27 mouse cellular contexts compared by ENCODE assay signal in genomic region chr8:113809929-113810328, GRCm38 (mm10). TPM values are rescaled to one million over a fixed set of nuclear protein-coding genes. Genes with fewer than 3 reads are reported as not detected.
DNase-seq lines count a peak whose midpoint lies in the region; ATAC-seq and TF ChIP-seq lines count a peak whose summit lies in the region.
"Had no signal": no experiment of that assay in that cellular context is flagged by ENCODE, and none has a peak within 500 bp of the region (broad histone marks: within the 10 kb centered on the region; RNA-seq: fewer than 3 reads in every experiment).

No protein-coding gene starts in this region.

- no peaks in the 10 kb centered on the region for H3K27me3 ChIP-seq in hindbrain, embryonic 11.5 days (ENCODE audit: control insufficient read depth, insufficient read depth, low read length)
- H3K27me3 ChIP-seq in hindbrain, embryonic 12.5 days: no peaks in the 10 kb centered on the region
- no peaks in the 10 kb centered on the region for H3K27me3 ChIP-seq in kidney, postnatal 0 days (ENCODE audit: insufficient read depth, low read length)
- no peaks in the 10 kb centered on the region for H3K27me3 ChIP-seq in midbrain, postnatal 0 days (ENCODE audit: insufficient read depth, low read length)
- no peaks in the 10 kb centered on the region for H3K27me3 ChIP-seq in midbrain, embryonic 13.5 days
- H3K27me3 ChIP-seq: embryonic facial prominence, embryonic 15.5 days; heart, embryonic 13.5 days; hindbrain, embryonic 15.5 days; liver, embryonic 15.5 days; midbrain, embryonic 12.5 days; neural tube, embryonic 12.5 days had no signal

- DNase-seq in hindbrain, embryonic 11.5 days (ENCODE audit: low spot score): peak; percentile 0
- DNase-seq in kidney, postnatal 0 days (ENCODE audit: low spot score): peak; percentile 65
- no peak for DNase-seq in kidney, adult 11 months
- peak; percentile 0 for DNase-seq in midbrain, postnatal 0 days (ENCODE audit: low spot score)
- DNase-seq in layer of hippocampus, postnatal 10 days (ENCODE audit: low spot score in 2 of 2): no peak
- DNase-seq: adrenal gland, postnatal 14 days; cerebellum, adult 9-10 months; gastrocnemius, postnatal 14 days; heart, adult 18-20 months; heart, postnatal 14 days; layer of hippocampus, adult 9-11 months; liver; right cerebral cortex, postnatal 25 days; spleen, adult 18-20 months had no signal

- no peak overlapping the region for H3K9ac ChIP-seq in hindbrain, embryonic 11.5 days (ENCODE audit: low read depth, low read length)
- no peak overlapping the region for H3K9ac ChIP-seq in hindbrain, embryonic 12.5 days
- no peak overlapping the region for H3K9ac ChIP-seq in kidney, postnatal 0 days (ENCODE audit: low read depth, low read length)
- H3K9ac ChIP-seq in midbrain, postnatal 0 days (replicated peaks; ENCODE audit: low read length, poor library complexity, severe bottlenecking): no peak overlapping the region
- H3K9ac ChIP-seq in midbrain, embryonic 13.5 days (replicated peaks): no peak overlapping the region
- H3K9ac ChIP-seq: embryonic facial prominence, embryonic 15.5 days; heart, embryonic 13.5 days; hindbrain, embryonic 15.5 days; liver, embryonic 15.5 days; midbrain, embryonic 12.5 days; neural tube, embryonic 12.5 days had no signal

- ATAC-seq in hindbrain, embryonic 11.5 days (ENCODE audit: low FRiP score): no peak
- ATAC-seq in hindbrain, embryonic 12.5 days (ENCODE audit: low FRiP score): no peak
- ATAC-seq in kidney, postnatal 0 days (replicated peaks; ENCODE audit: low FRiP score, low read depth): 0 out of 2 replicates have a peak, but pooled peaks have one; percentile 46
- ATAC-seq in midbrain, postnatal 0 days (ENCODE audit: low FRiP score): no peak
- no peak for ATAC-seq in midbrain, embryonic 13.5 days
- ATAC-seq: forebrain, embryonic 16.5 days; intestine, embryonic 16.5 days had no signal

- TF ChIP-seq CTCF in kidney, postnatal 0 days (IDR thresholded peaks at IDR 0.05; ENCODE audit: low read depth): no peak
- TF ChIP-seq CTCF in midbrain, postnatal 0 days (IDR thresholded peaks at IDR 0.05): no peak

- H3K4me2 ChIP-seq in hindbrain, embryonic 11.5 days (replicated peaks; ENCODE audit: low read depth, low read length): no peak overlapping the region
- no peak overlapping the region for H3K4me2 ChIP-seq in hindbrain, embryonic 12.5 days (replicated peaks)
- H3K4me2 ChIP-seq in kidney, postnatal 0 days (ENCODE audit: low read length): no peak overlapping the region
- no peak overlapping the region for H3K4me2 ChIP-seq in midbrain, postnatal 0 days (ENCODE audit: low read depth, low read length, poor library complexity, severe bottlenecking)
- no peak overlapping the region for H3K4me2 ChIP-seq in midbrain, embryonic 13.5 days (replicated peaks)
- H3K4me2 ChIP-seq: embryonic facial prominence, embryonic 15.5 days; heart, embryonic 13.5 days; hindbrain, embryonic 15.5 days; liver, embryonic 15.5 days; midbrain, embryonic 12.5 days; neural tube, embryonic 12.5 days had no signal

- no peak overlapping the region for H3K4me3 ChIP-seq in hindbrain, embryonic 11.5 days (ENCODE audit: low read depth, low read length)
- no peak overlapping the region for H3K4me3 ChIP-seq in hindbrain, embryonic 12.5 days
- no peak overlapping the region for H3K4me3 ChIP-seq in kidney, postnatal 0 days (replicated peaks; ENCODE audit: low read depth, low read length)
- H3K4me3 ChIP-seq in midbrain, postnatal 0 days (ENCODE audit: low read depth, low read length): no peak overlapping the region
- H3K4me3 ChIP-seq in midbrain, embryonic 13.5 days (replicated peaks): no peak overlapping the region
- H3K4me3 ChIP-seq: embryonic facial prominence, embryonic 15.5 days; heart, embryonic 13.5 days; hindbrain, embryonic 15.5 days; left cerebral cortex, adult 2 months; liver, embryonic 15.5 days; midbrain, embryonic 12.5 days; neural tube, embryonic 12.5 days had no signal

- H3K9me3 ChIP-seq in hindbrain, embryonic 11.5 days (ENCODE audit: control insufficient read depth, low read length): no peaks in the 10 kb centered on the region
- no peaks in the 10 kb centered on the region for H3K9me3 ChIP-seq in hindbrain, embryonic 12.5 days (replicated peaks)
- no peaks in the 10 kb centered on the region for H3K9me3 ChIP-seq in kidney, postnatal 0 days (replicated peaks; ENCODE audit: low read length)
- H3K9me3 ChIP-seq in midbrain, postnatal 0 days (ENCODE audit: low read length): no peaks in the 10 kb centered on the region
- no peaks in the 10 kb centered on the region; the same call in 1 of the 2 replicates for H3K9me3 ChIP-seq in midbrain, embryonic 13.5 days
- H3K9me3 ChIP-seq: embryonic facial prominence, embryonic 15.5 days; hindbrain, embryonic 15.5 days; liver, embryonic 15.5 days; neural tube, embryonic 12.5 days had no signal

- H3K4me1 ChIP-seq in hindbrain, embryonic 11.5 days (replicated peaks; ENCODE audit: control insufficient read depth, insufficient read depth, low read length): no peaks in the 10 kb centered on the region
- H3K4me1 ChIP-seq in hindbrain, embryonic 12.5 days: no peaks in the 10 kb centered on the region
- H3K4me1 ChIP-seq in kidney, postnatal 0 days (replicated peaks; ENCODE audit: insufficient read depth, low read length): no peaks in the 10 kb centered on the region
- H3K4me1 ChIP-seq in midbrain, postnatal 0 days (ENCODE audit: insufficient read depth, low read length): no peaks in the 10 kb centered on the region; the same call in 1 of the 2 replicates
- peaks cover 5% of the 10 kb centered on the region; the same call in 1 of the 2 replicates for H3K4me1 ChIP-seq in midbrain, embryonic 13.5 days (replicated peaks)
- H3K4me1 ChIP-seq: embryonic facial prominence, embryonic 15.5 days; heart, embryonic 13.5 days; hindbrain, embryonic 15.5 days; liver, embryonic 15.5 days; neural tube, embryonic 12.5 days had no signal

- 80% methylated on average over 5 of the region's 5 CpGs for WGBS in hindbrain, embryonic 11.5 days
- WGBS in hindbrain, embryonic 12.5 days: 79% methylated on average over 5 of the region's 5 CpGs
- 31% methylated on average over 5 of the region's 5 CpGs for WGBS in kidney, postnatal 0 days
- WGBS in midbrain, postnatal 0 days: 75% methylated on average over 5 of the region's 5 CpGs
- 82% methylated on average over 5 of the region's 5 CpGs for WGBS in midbrain, embryonic 13.5 days

- H3K27ac ChIP-seq in hindbrain, embryonic 11.5 days (ENCODE audit: low read depth, low read length): no peak overlapping the region
- H3K27ac ChIP-seq in hindbrain, embryonic 12.5 days: no peak overlapping the region
- H3K27ac ChIP-seq in kidney, postnatal 0 days: no peak overlapping the region
- H3K27ac ChIP-seq in midbrain, postnatal 0 days (ENCODE audit: low read depth, low read length): no peak overlapping the region
- no peak overlapping the region for H3K27ac ChIP-seq in midbrain, embryonic 13.5 days
- H3K27ac ChIP-seq: embryonic facial prominence, embryonic 15.5 days; heart, embryonic 13.5 days; hindbrain, embryonic 15.5 days; left cerebral cortex, adult 2 months; liver, embryonic 15.5 days; midbrain, embryonic 12.5 days; neural tube, embryonic 12.5 days had no signal

- H3K36me3 ChIP-seq in hindbrain, embryonic 11.5 days (ENCODE audit: control insufficient read depth, insufficient read depth, low read length): no peaks in the 10 kb centered on the region
- no peaks in the 10 kb centered on the region for H3K36me3 ChIP-seq in hindbrain, embryonic 12.5 days
- H3K36me3 ChIP-seq in kidney, postnatal 0 days (ENCODE audit: insufficient read depth, low read length): no peaks in the 10 kb centered on the region
- no peaks in the 10 kb centered on the region for H3K36me3 ChIP-seq in midbrain, postnatal 0 days (ENCODE audit: insufficient read depth, low read length)
- no peaks in the 10 kb centered on the region for H3K36me3 ChIP-seq in midbrain, embryonic 13.5 days
- H3K36me3 ChIP-seq: embryonic facial prominence, embryonic 15.5 days; heart, embryonic 13.5 days; hindbrain, embryonic 15.5 days; liver, embryonic 15.5 days; midbrain, embryonic 12.5 days; neural tube, embryonic 12.5 days had no signal

RNA-seq across cellular contexts. Expression of gene Adamts18, which starts 38.6 kb away (rescaled TPM):
- 0.25 and 0.97 TPM in 2 replicates for polyA plus RNA-seq in hindbrain, embryonic 11.5 days (2014; fragmentation: Nextera tagmentation; extraction: Ambion mirVana)
- 2.1 and 2.8 TPM in 2 replicates for polyA plus RNA-seq in hindbrain, embryonic 12.5 days (2016; fragmentation: Nextera tagmentation; extraction: Ambion mirVana)
- 1.6 and 2.0 TPM in 2 replicates for polyA plus RNA-seq in kidney, postnatal 0 days (2015; fragmentation: Nextera tagmentation; extraction: Ambion mirVana)
- total RNA-seq in midbrain, postnatal 0 days (2014; rRNA removed): 4.9 and 5.9 TPM in 2 replicates
- polyA plus RNA-seq in midbrain, postnatal 0 days (2015; fragmentation: Nextera tagmentation; extraction: Ambion mirVana): 3.0 and 3.2 TPM in 2 replicates
- polyA plus RNA-seq in midbrain, embryonic 13.5 days (2015; fragmentation: Nextera tagmentation; extraction: Ambion mirVana): 3.1 and 4.5 TPM in 2 replicates
- 10 to 100 TPM in 1 of 2 experiments, 1 to 10 TPM in 1; 9.6 to 11.2 TPM for total RNA-seq in layer of hippocampus, postnatal 10 days (2021)
- total RNA-seq: common myeloid progenitor, adult 5-6 weeks; megakaryocyte progenitor cell, adult 5-6 weeks had no signal

Comparison
In these comparisons a context has a peak if more than half of its experiments do, and no peak if none do; other contexts are left out.
1. DNase-seq: peak in hindbrain, embryonic 11.5 days (single experiment), kidney, postnatal 0 days (single experiment) and midbrain, postnatal 0 days (single experiment); none in kidney, adult 11 months (single experiment) and layer of hippocampus, postnatal 10 days (0 of 2).